7 mouse cellular contexts compared by ENCODE assay signal in the genomic region with DNA sequence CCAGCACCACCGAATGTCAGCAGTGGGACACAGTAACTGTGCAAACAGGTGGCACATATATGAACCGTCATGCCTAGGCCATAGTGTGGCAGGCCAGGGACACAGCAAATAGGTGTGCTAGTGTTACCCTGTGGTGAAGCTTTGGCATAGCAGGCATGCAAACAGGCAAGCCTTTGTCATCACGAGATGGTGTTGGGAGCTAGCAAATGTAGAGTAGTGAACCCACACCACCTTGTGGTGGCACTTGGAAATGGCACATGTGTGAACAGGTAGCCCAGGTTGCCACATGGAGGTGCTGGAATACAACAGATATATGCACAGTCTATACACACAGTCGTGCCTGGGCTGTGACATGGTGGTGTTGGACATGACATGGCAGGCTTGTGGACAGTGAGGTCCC. TPM values are rescaled to one million over a fixed set of nuclear protein-coding genes. Genes with fewer than 3 reads are reported as not detected.
A peak's percentile ranks its signal among the peaks of the same experiment; 100 is the strongest.
DNase-seq lines count a peak whose midpoint lies in the region; ATAC-seq and TF ChIP-seq lines count a peak whose summit lies in the region.

No protein-coding gene starts in this region.

- H3K9ac ChIP-seq in midbrain, embryonic 15.5 days: no peak overlapping the region

- TF ChIP-seq CTCF in kidney, adult 2 months (conservative IDR thresholded peaks at IDR 0.05; ENCODE audit: insufficient read depth, insufficient read length, low read depth, low read length): peak; percentile 99

- TF ChIP-seq POLR2A in kidney, adult 2 months (IDR thresholded peaks at IDR 0.05; ENCODE audit: low read depth, low read length): no peak

- H3K36me3 ChIP-seq in kidney, adult 2 months (ENCODE audit: control insufficient read depth, insufficient read depth, low read length): no peaks in the 10 kb centered on the region
- H3K36me3 ChIP-seq in limb, embryonic 10.5 days: no peaks in the 10 kb centered on the region
- no peaks in the 10 kb centered on the region for H3K36me3 ChIP-seq in midbrain, embryonic 15.5 days (replicated peaks)

- H3K4me1 ChIP-seq in kidney, adult 2 months (ENCODE audit: control insufficient read depth, insufficient read depth, low read length): no peaks in the 10 kb centered on the region
- H3K4me1 ChIP-seq in limb, embryonic 10.5 days: peaks cover 2% of the 10 kb centered on the region; the same call in 1 of the 2 replicates
- H3K4me1 ChIP-seq in midbrain, embryonic 15.5 days: no peaks in the 10 kb centered on the region

- H3K27me3 ChIP-seq in kidney, adult 2 months (replicated peaks; ENCODE audit: control insufficient read depth, insufficient read depth, low read length): no peaks in the 10 kb centered on the region
- H3K27me3 ChIP-seq in limb, embryonic 10.5 days (ENCODE audit: low read depth, poor library complexity, severe bottlenecking): no peaks in the 10 kb centered on the region
- H3K27me3 ChIP-seq in midbrain, embryonic 15.5 days (replicated peaks): no peaks in the 10 kb centered on the region

- peak; percentile 77 to 92 for DNase-seq in adrenal gland, adult (ENCODE audit: inconsistent age in 2 of 2, low spot score in 1 of 2)
- peak; percentile 88 for DNase-seq in kidney, adult 2 months
- DNase-seq in limb, embryonic 10.5 days (ENCODE audit: low spot score): peak; percentile 79
- peak; percentile 24 for DNase-seq in spleen, adult 12 weeks (ENCODE audit: low spot score)

- peak; percentile 77 for ATAC-seq in common myeloid progenitor, adult 5-6 weeks (replicated peaks; ENCODE audit: low read depth, poor library complexity, severe bottlenecking)
- ATAC-seq in granulocyte monocyte progenitor cell, adult 5-6 weeks (replicated peaks; ENCODE audit: poor library complexity, severe bottlenecking): peak; percentile 68
- peak; percentile 59 for ATAC-seq in midbrain, embryonic 15.5 days (replicated peaks)

- WGBS in kidney, adult 2 months: 27% methylated on average over 4 of the region's 4 CpGs
- 37% methylated on average over 4 of the region's 4 CpGs for WGBS in limb, embryonic 10.5 days
- WGBS in midbrain, embryonic 15.5 days: 29% methylated on average over 4 of the region's 4 CpGs

- no peak overlapping the region for H3K27ac ChIP-seq in kidney, adult 2 months (ENCODE audit: insufficient read depth, low read depth, low read length)
- H3K27ac ChIP-seq in limb, embryonic 10.5 days: no peak overlapping the region
- H3K27ac ChIP-seq in midbrain, embryonic 15.5 days: no peak overlapping the region

- H3K4me3 ChIP-seq in kidney, adult 2 months (ENCODE audit: insufficient read depth, low read depth, low read length): no peak overlapping the region
- no peak overlapping the region for H3K4me3 ChIP-seq in limb, embryonic 10.5 days
- H3K4me3 ChIP-seq in midbrain, embryonic 15.5 days: no peak overlapping the region

- H3K4me2 ChIP-seq in midbrain, embryonic 15.5 days: no peak overlapping the region

- H3K9me3 ChIP-seq in limb, embryonic 10.5 days (replicated peaks): no peaks in the 10 kb centered on the region
- no peaks in the 10 kb centered on the region for H3K9me3 ChIP-seq in midbrain, embryonic 15.5 days

RNA-seq across cellular contexts. Expression of gene P4ha1, which starts 30.5 kb away (rescaled TPM):
- total RNA-seq in common myeloid progenitor, adult 5-6 weeks (2017): 26.2 and 28.9 TPM in 2 replicates
- total RNA-seq in granulocyte monocyte progenitor cell, adult 5-6 weeks (2014; fragmentation: Nextera tagmentation): 18.4 and 23.4 TPM in 2 replicates
- total RNA-seq in granulocyte monocyte progenitor cell, adult 5-6 weeks (2017): 40.1 and 46.9 TPM in 2 replicates
- 20.4 and 22.7 TPM in 2 replicates for polyA plus RNA-seq in kidney, adult 2 months (2012; rRNA removed)
- 53.3 and 53.6 TPM in 2 replicates for polyA plus RNA-seq in limb, embryonic 10.5 days (2016; fragmentation: Nextera tagmentation; extraction: Ambion mirVana)
- 26.0 and 29.1 TPM in 2 replicates for polyA plus RNA-seq in midbrain, embryonic 15.5 days (2015; fragmentation: Nextera tagmentation; extraction: Ambion mirVana)

Comparison
In these comparisons a context has a peak if more than half of its experiments do, and no peak if none do; other contexts are left out.
1. DNase-seq: peak in every context shown above with its lines; median percentile 88 in kidney, adult 2 months; 84 in adrenal gland, adult; 79 in limb, embryonic 10.5 days; 24 in spleen, adult 12 weeks.